Mouse (Mus musculus): Measurements from ENCODE around the gene Foxs1. TPM values are rescaled to one million over a fixed set of nuclear protein-coding genes. Genes with fewer than 3 reads are reported as not detected.
A peak's percentile ranks its signal among the peaks of the same experiment; 100 is the strongest.

Gene Foxs1
- polyA plus RNA-seq, 1 experiment: 1.3 TPM

- WGBS: under 1% methylated on average over 65 of the region's 65 CpGs
Observed at GRCm38 (mm10) chr2:152942898-152943515, 10.0 kb upstream of the Foxs1 start.

DNA sequence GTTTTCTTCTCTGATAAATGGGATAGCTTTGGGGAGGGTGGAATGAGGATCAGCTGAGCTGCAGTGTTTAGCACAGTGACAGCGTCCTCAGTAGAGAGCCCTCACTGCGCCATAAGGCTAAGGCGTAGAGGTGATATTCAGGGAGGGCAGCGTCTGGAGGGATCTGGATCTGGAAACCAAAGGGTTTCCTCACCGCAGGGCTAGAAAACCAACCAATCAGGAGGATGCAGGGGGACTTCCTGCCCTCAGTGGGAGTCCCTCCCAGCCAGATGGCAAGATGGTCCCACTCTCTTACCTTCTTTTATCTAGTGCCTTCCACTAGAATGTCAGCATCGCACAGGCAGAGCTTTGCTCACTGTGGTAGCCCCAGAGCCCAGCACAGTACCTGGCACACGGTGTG, 8.8 kb upstream of the Foxs1 start:
- 31% methylated on average over 7 of the region's 7 CpGs for WGBS
- TF ChIP-seq CTCF (IDR thresholded peaks at IDR 0.05; ENCODE audit: extremely low read depth, insufficient read length, insufficient replicate concordance, low read depth, low read length) (no peak), POLR2A (IDR thresholded peaks at IDR 0.05; ENCODE audit: low read depth, low read length) (no peak)
- H3K4me3 ChIP-seq (ENCODE audit: low read depth, low read length): no peak overlapping the region
- H3K36me3 ChIP-seq (ENCODE audit: control insufficient read depth, insufficient read depth, low read length): no peaks in the 10 kb centered on the region
- no peak overlapping the region for H3K27ac ChIP-seq (ENCODE audit: insufficient read depth, low read depth, low read length)
- H3K27me3 ChIP-seq (ENCODE audit: control insufficient read depth, insufficient read depth, low read length): peaks cover 25% of the 10 kb centered on the region
- no peaks in the 10 kb centered on the region for H3K4me1 ChIP-seq (ENCODE audit: control insufficient read depth, insufficient read depth, insufficient read length, low read length)

More at GRCm38 (mm10) chr2:152942898-152943515, 10.0 kb upstream of the Foxs1 start:
- Histone ChIP-seq H3K27me3 (ENCODE audit: control insufficient read depth, insufficient read depth, low read length) (peaks cover 25% of the 10 kb centered on the region), H3K36me3 (ENCODE audit: control insufficient read depth, insufficient read depth, low read length) (no peaks in the 10 kb centered on the region), H3K4me3 (ENCODE audit: low read depth, low read length) (no peak overlapping the region), H3K27ac (ENCODE audit: insufficient read depth, low read depth, low read length) (no peak overlapping the region), H3K4me1 (ENCODE audit: control insufficient read depth, insufficient read depth, insufficient read length, low read length) (no peaks in the 10 kb centered on the region)
- TF ChIP-seq POLR2A (IDR thresholded peaks at IDR 0.05; ENCODE audit: low read depth, low read length) (no peak), CTCF (IDR thresholded peaks at IDR 0.05; ENCODE audit: extremely low read depth, insufficient read length, insufficient replicate concordance, low read depth, low read length) (no peak)

DNA sequence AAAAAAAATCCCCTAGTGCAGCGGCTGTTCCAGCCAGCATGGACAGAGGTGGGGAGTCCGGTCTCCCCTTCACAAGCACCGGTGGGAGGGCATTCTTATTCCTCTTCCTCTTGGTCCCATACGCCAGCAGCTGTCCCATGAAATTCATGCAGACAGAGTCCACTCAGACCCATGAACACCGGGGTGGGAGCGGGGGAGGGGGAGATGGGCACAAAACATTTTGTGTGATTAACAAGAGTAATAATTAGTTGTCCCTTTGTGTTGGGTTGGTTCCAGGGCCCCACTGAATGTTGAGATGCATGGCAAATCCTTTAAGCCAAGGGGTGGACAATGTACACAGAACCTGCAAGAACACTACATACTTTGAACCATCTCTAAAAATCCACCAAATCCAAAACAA, 8.1 kb upstream of the Foxs1 start:
- Histone ChIP-seq H3K4me1 (ENCODE audit: control insufficient read depth, insufficient read depth, insufficient read length, low read length) (no peaks in the 10 kb centered on the region), H3K27ac (ENCODE audit: insufficient read depth, low read depth, low read length) (no peak overlapping the region), H3K4me3 (ENCODE audit: low read depth, low read length) (no peak overlapping the region), H3K36me3 (ENCODE audit: control insufficient read depth, insufficient read depth, low read length) (no peaks in the 10 kb centered on the region), H3K27me3 (ENCODE audit: control insufficient read depth, insufficient read depth, low read length) (peaks cover 25% of the 10 kb centered on the region)
- TF ChIP-seq CTCF (IDR thresholded peaks at IDR 0.05; ENCODE audit: extremely low read depth, insufficient read length, insufficient replicate concordance, low read depth, low read length) (no peak), POLR2A (IDR thresholded peaks at IDR 0.05; ENCODE audit: low read depth, low read length) (no peak)
- WGBS: 74% methylated on average over 6 of the region's 6 CpGs

DNA sequence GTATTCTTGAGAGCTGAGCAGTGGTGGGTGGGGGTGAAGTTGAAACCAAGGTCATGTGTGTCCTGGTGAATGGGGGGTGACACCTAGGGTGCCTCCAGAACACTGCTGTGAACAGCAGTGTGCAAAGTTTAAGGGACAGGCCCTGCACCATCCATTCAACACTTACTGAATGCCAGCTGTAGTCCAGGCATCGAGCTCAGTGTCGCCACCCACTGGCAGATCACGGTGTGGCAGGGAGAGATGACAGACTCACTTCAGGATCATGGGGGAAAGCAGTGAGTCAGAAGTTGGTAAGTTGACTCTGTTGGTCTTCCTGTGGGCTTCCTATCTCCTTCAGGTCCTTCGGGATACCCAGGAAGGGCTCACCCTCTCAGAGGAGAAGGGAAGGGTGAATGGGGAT, 6.8 kb upstream of the Foxs1 start:
- TF ChIP-seq CTCF (IDR thresholded peaks at IDR 0.05; ENCODE audit: extremely low read depth, insufficient read length, insufficient replicate concordance, low read depth, low read length) (peak; percentile 67; the same call in 1 of the 2 replicates), POLR2A (IDR thresholded peaks at IDR 0.05; ENCODE audit: low read depth, low read length) (no peak)
- Histone ChIP-seq H3K27ac (ENCODE audit: insufficient read depth, low read depth, low read length) (no peak overlapping the region), H3K27me3 (ENCODE audit: control insufficient read depth, insufficient read depth, low read length) (peaks cover 25% of the 10 kb centered on the region), H3K36me3 (ENCODE audit: control insufficient read depth, insufficient read depth, low read length) (no peaks in the 10 kb centered on the region), H3K4me3 (ENCODE audit: low read depth, low read length) (no peak overlapping the region), H3K4me1 (ENCODE audit: control insufficient read depth, insufficient read depth, insufficient read length, low read length) (no peaks in the 10 kb centered on the region)
- 9% methylated on average over 4 of the region's 4 CpGs for WGBS

- H3K4me1 ChIP-seq (ENCODE audit: control insufficient read depth, insufficient read depth, insufficient read length, low read length): no peaks in the 10 kb centered on the region
- H3K36me3 ChIP-seq (ENCODE audit: control insufficient read depth, insufficient read depth, low read length): no peaks in the 10 kb centered on the region
- no peaks in the 10 kb centered on the region for H3K27me3 ChIP-seq (ENCODE audit: control insufficient read depth, insufficient read depth, low read length)
- no peak overlapping the region for H3K27ac ChIP-seq (ENCODE audit: insufficient read depth, low read depth, low read length)
- 40% methylated on average over 5 of the region's 5 CpGs for WGBS
- peak; percentile 62; the same call in 1 of the 2 replicates for TF ChIP-seq CTCF (IDR thresholded peaks at IDR 0.05; ENCODE audit: extremely low read depth, insufficient read length, insufficient replicate concordance, low read depth, low read length)
- no peak for TF ChIP-seq POLR2A (IDR thresholded peaks at IDR 0.05; ENCODE audit: low read depth, low read length)
- H3K4me3 ChIP-seq (ENCODE audit: low read depth, low read length): no peak overlapping the region
Observed at GRCm38 (mm10) chr2:152933614-152934013, 606 bp upstream of the Foxs1 start.

DNA sequence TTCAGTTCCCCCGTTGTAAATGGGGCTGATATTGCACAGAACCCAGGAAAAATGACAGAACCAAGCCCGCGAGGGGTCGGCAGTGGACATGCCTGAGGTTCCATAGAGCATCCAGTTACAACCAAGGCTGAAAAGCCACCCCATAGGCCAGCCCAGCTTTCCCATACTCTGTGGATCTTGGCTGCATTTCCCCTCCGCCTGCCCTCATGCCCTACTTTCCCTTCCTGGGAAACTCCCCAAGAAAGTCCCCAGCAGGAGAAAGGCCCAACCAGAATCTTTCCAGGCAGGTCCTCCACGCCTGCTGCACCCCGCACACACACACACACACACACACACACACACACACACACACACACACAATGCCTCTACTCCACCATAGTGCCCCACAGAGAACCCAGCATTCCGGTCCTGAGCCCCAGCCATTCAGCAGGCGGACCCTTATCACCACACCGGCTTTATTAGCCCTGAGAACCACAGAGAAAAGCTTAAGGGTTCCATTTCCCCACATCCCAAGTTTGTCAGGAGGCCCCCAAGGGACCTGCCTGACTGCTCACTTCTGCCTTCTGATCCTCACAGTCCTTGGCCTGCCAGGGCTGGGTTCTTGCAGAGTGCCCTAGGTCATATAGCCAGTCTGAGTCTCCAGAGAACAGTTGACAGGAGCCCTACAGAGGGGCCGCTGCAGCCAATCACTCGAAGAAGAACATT, 1.4 kb downstream of the Foxs1 start:
- Histone ChIP-seq H3K27ac (ENCODE audit: insufficient read depth, low read depth, low read length) (no peak overlapping the region), H3K4me1 (ENCODE audit: control insufficient read depth, insufficient read depth, insufficient read length, low read length) (no peaks in the 10 kb centered on the region), H3K27me3 (ENCODE audit: control insufficient read depth, insufficient read depth, low read length) (no peaks in the 10 kb centered on the region), H3K36me3 (ENCODE audit: control insufficient read depth, insufficient read depth, low read length) (no peaks in the 10 kb centered on the region), H3K4me3 (ENCODE audit: low read depth, low read length) (peak overlapping the region; percentile 15)
- no peak for TF ChIP-seq CTCF (IDR thresholded peaks at IDR 0.05; ENCODE audit: extremely low read depth, insufficient read length, insufficient replicate concordance, low read depth, low read length)
- TF ChIP-seq POLR2A (IDR thresholded peaks at IDR 0.05; ENCODE audit: low read depth, low read length): no peak
- WGBS: 52% methylated on average over 12 of the region's 12 CpGs

DNA sequence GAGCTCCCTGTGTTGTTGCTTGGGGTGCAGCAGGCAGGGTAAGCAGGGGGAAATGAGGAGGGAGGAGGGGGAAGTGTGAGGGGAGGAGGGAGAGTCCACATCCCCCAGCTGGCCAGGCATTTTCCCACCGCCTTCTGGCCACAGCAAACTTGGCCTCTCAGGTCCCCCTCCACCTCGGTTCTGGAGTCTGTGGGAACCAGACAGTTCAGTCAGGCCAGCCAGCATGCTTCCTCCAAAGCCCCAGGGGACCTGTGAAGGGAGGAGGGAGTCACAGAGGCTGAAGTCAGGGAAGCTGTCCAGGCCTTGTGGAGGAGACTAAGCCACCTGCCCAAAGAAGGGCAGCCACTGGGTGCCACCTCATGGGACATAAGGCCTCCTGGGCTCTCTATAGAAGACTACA, 2.7 kb downstream of the Foxs1 start:
- 47% methylated on average over 2 of the region's 2 CpGs for WGBS
- Histone ChIP-seq H3K36me3 (ENCODE audit: control insufficient read depth, insufficient read depth, low read length) (no peaks in the 10 kb centered on the region), H3K27me3 (ENCODE audit: control insufficient read depth, insufficient read depth, low read length) (no peaks in the 10 kb centered on the region), H3K4me3 (ENCODE audit: low read depth, low read length) (no peak overlapping the region), H3K27ac (ENCODE audit: insufficient read depth, low read depth, low read length) (no peak overlapping the region), H3K4me1 (ENCODE audit: control insufficient read depth, insufficient read depth, insufficient read length, low read length) (no peaks in the 10 kb centered on the region)
- TF ChIP-seq POLR2A (IDR thresholded peaks at IDR 0.05; ENCODE audit: low read depth, low read length): no peak
- TF ChIP-seq CTCF (IDR thresholded peaks at IDR 0.05; ENCODE audit: extremely low read depth, insufficient read length, insufficient replicate concordance, low read depth, low read length): no peak

Measured in small intestine, adult 2 months (tissue).